Mouse (Mus musculus): ENCODE results near the gene Ugt1a5.

GRCm38 (mm10) chr1:88217144-88217543, 51.3 kb downstream of the Ugt1a5 start:
- TF ChIP-seq GATA1 (IDR thresholded peaks at IDR 0.05; ENCODE audit: borderline replicate concordance, low read length) = no peak
- no peak for TF ChIP-seq FLI1 (IDR thresholded peaks at IDR 0.05; ENCODE audit: low read length)

All from megakaryocyte, embryonic 14.5 days (primary cell).